Mouse (Mus musculus) testis, adult 2 months (tissue): ENCODE measurements around the gene Kifc5b.

Source experiments
- CTCF ChIP-seq: fragments of 200-500 bp; IDR thresholded peaks from 2 replicates; pipeline ENCODE4 v1.5.1; 2012; ENCODE audit warnings: low read depth, mild to moderate bottlenecking, inconsistent platforms, low read length, moderate library complexity; ENCODE audit not compliant: control insufficient read depth, insufficient read depth, insufficient replicate concordance
- POLR2A ChIP-seq: fragments of 200-500 bp; IDR thresholded peaks from 2 replicates; pipeline ENCODE4 v1.6.1; 2012; ENCODE audit warnings: low read depth, mild to moderate bottlenecking, inconsistent platforms, low read length, moderate library complexity; ENCODE audit not compliant: control insufficient read depth

DNA sequence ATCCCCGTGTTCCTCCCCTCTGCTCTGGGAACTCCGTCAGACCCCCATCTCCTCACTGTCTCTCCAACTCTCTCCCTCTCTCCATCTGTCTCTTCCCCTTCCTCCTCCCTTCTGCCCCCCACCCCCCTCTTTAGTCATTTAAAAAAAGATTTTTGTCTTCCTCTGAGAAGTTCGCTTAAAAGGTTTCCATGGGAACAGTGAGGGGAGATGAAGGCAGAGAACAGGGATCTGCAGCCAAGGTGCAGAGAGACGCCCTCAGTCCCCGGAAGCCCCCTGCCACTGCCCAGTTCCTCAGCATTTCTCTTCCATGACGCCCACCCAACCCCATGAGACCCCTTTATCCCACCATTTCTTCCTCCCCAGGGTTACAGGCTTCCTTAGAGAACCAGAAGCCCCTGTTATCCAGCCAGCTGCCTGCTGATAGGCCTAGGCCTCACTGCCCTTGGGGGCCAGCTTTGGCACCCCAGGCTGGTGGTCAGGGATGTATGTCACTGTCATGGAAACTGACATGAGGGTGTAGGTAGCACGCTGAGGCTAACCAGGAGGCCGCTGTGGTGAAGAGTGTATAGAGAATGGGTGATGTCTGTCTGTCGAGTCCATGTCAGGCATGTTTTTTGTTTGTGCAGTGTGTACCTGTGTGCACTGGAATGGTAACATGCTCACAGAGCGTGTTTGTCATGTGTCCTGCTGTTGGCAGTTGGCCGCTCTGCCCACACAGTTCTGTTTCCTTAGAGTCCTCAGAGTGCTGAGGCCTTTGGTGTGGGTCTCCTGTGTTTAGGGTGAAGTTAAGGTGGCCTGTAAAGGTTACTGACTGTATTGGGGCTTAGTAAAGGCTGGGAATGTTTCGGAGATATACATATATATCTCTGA is 30.6 kb downstream of the Kifc5b start:
- TF ChIP-seq CTCF = no peak
- TF ChIP-seq POLR2A = no peak
